Mouse (Mus musculus) lung, postnatal 0 days (tissue): ENCODE measurements around the gene Syngap1. TPM values are rescaled to one million over a fixed set of nuclear protein-coding genes. Genes with fewer than 3 reads are reported as not detected.

Experiments
- ATAC-seq: fragments of 200-750 bp; cut with Nextera tagmentation; 2 replicates; pipeline ENCODE4 v1.8.0; 2017; ENCODE audit warnings: moderate library complexity
- DNase-seq: peaks from one replicate; pipeline ENCODE4 v3.0.0-alpha.2; 2016; ENCODE audit warnings: low spot score
- H3K27ac ChIP-seq: fragments of 300-500 bp; sonication (generic); 2 replicates; pipeline ENCODE4 v1.5.1; 2014; ENCODE audit warnings: antibody characterized with exemption, mild to moderate bottlenecking, low read length, mixed read lengths
- H3K27me3 ChIP-seq: fragments of 300-500 bp; sonication (generic); replicated peaks from 2 replicates; pipeline ENCODE4 v1.6.1; 2014; ENCODE audit warnings: low read length, mixed read lengths; ENCODE audit not compliant: insufficient read depth
- H3K36me3 ChIP-seq: fragments of 300-500 bp; sonication (generic); 2 replicates; pipeline ENCODE4 v1.6.1; 2014; ENCODE audit warnings: low read length, mixed read lengths; ENCODE audit not compliant: insufficient read depth
- H3K4me1 ChIP-seq: fragments of 300-500 bp; sonication (generic); 2 replicates; pipeline ENCODE4 v1.6.1; 2014; ENCODE audit warnings: antibody characterized with exemption, low read depth, low read length, mixed read lengths; ENCODE audit not compliant: insufficient read depth
- H3K4me2 ChIP-seq: fragments of 300-500 bp; sonication (generic); replicated peaks from 2 replicates; pipeline ENCODE4 v1.6.1; 2014; ENCODE audit warnings: low read depth, mild to moderate bottlenecking, low read length, moderate library complexity, mixed read lengths
- H3K4me3 ChIP-seq: fragments of 300-500 bp; sonication (generic); 2 replicates; pipeline ENCODE4 v1.5.1; 2014; ENCODE audit warnings: low read depth, low read length
- H3K9ac ChIP-seq: fragments of 300-500 bp; sonication (generic); replicated peaks from 2 replicates; pipeline ENCODE4 v1.6.1; 2014; ENCODE audit warnings: low read depth, mild to moderate bottlenecking
- H3K9me3 ChIP-seq: fragments of 300-500 bp; sonication (generic); 2 replicates; pipeline ENCODE4 v1.6.1; 2016; ENCODE audit warnings: low read length, mixed read lengths
- CTCF ChIP-seq: IDR thresholded peaks from 2 replicates; pipeline ENCODE4 v1.5.1; 2016; ENCODE audit warnings: antibody characterized with exemption, mild to moderate bottlenecking
- EP300 ChIP-seq: IDR thresholded peaks from 2 replicates; pipeline ENCODE4 v1.6.1; 2016; ENCODE audit warnings: antibody characterized with exemption, mild to moderate bottlenecking, control low read depth
- WGBS: fragments of 180-500 bp; shearing (Covaris S2); extraction: QIAGEN DNeasy Blood & Tissue Kit; methylation state at CpG from one replicate; pipeline ENCODE4 v1.1.7; 2014; 5-methylcytosine and 5-hydroxymethylcytosine counted together
- polyA plus RNA-seq: library from polyadenylated mRNA; unstranded; fragments of >200 nt; fragmentation: Nextera tagmentation; extraction: Ambion mirVana; gene quantifications from 2 replicates; pipeline ENCODE4 v1.2.1, GENCODE M21; 2015

The Syngap1 gene
- polyA plus RNA-seq, 1 experiment from 2014 or later, result 1.0 TPM

GRCm38 (mm10) chr17:26941841-26942570 is 953 bp downstream of the Syngap1 start:
- H3K4me1 ChIP-seq, result peaks cover 25% of the 10 kb centered on the region
- ATAC-seq, result no peak
- no peak overlapping the region for H3K4me3 ChIP-seq
- H3K9me3 ChIP-seq, result no peaks in the 10 kb centered on the region
- no peak for DNase-seq
- no peak overlapping the region for H3K27ac ChIP-seq
- H3K9ac ChIP-seq, result no peak overlapping the region
- WGBS, result 23% methylated on average over 4 of the region's 4 CpGs
- H3K4me2 ChIP-seq, result peak overlapping the region; percentile 50; the same call in 1 of the 2 replicates
- H3K27me3 ChIP-seq, result no peaks in the 10 kb centered on the region
- H3K36me3 ChIP-seq, result no peaks in the 10 kb centered on the region
- no peak for TF ChIP-seq EP300
- no peak for TF ChIP-seq CTCF

GRCm38 (mm10) chr17:26945824-26946495 is 4.9 kb downstream of the Syngap1 start:
- WGBS, result 37% methylated on average over 13 of the region's 13 CpGs
- peaks cover 6% of the 10 kb centered on the region; the same call in 1 of the 2 replicates for H3K4me1 ChIP-seq

GRCm38 (mm10) chr17:26946567-26946966 is 5.5 kb downstream of the Syngap1 start:
- TF ChIP-seq EP300, result no peak
- peak; percentile 55 for TF ChIP-seq CTCF
- 1% methylated on average over 22 of the region's 37 CpGs for WGBS
- DNase-seq, result peak; percentile 70
- H3K4me3 ChIP-seq, result peak overlapping the region; percentile 33
- H3K27ac ChIP-seq, result peak overlapping the region; percentile 32; the same call in 1 of the 2 replicates
- peak overlapping the region; percentile 56 for H3K9ac ChIP-seq
- H3K4me2 ChIP-seq, result peak overlapping the region; percentile 72
- peaks cover 9% of the 10 kb centered on the region; the same call in 1 of the 2 replicates for H3K4me1 ChIP-seq
- no peaks in the 10 kb centered on the region for H3K9me3 ChIP-seq
- no peaks in the 10 kb centered on the region for H3K27me3 ChIP-seq
- ATAC-seq, result peak; percentile 75
- H3K36me3 ChIP-seq, result no peaks in the 10 kb centered on the region

More at GRCm38 (mm10) chr17:26945824-26946495, 4.9 kb downstream of the Syngap1 start:
- DNase-seq (no peak), ATAC-seq (no peak)
- TF ChIP-seq CTCF (no peak), EP300 (no peak)
- Histone ChIP-seq H3K36me3 (no peaks in the 10 kb centered on the region), H3K4me3 (peak overlapping the region; percentile 33), H3K27ac (peak overlapping the region; percentile 32; the same call in 1 of the 2 replicates), H3K9me3 (no peaks in the 10 kb centered on the region), H3K9ac (peak overlapping the region; percentile 56), H3K27me3 (no peaks in the 10 kb centered on the region), H3K4me2 (peak overlapping the region; percentile 72)

- Histone ChIP-seq H3K9me3 (no peaks in the 10 kb centered on the region), H3K4me1 (peaks cover 15% of the 10 kb centered on the region; the same call in 1 of the 2 replicates), H3K4me2 (peak overlapping the region; percentile 72; the same call in 1 of the 2 replicates), H3K36me3 (no peaks in the 10 kb centered on the region), H3K9ac (no peak overlapping the region), H3K4me3 (no peak overlapping the region), H3K27me3 (no peaks in the 10 kb centered on the region), H3K27ac (no peak overlapping the region)
- ATAC-seq, result no peak
- DNase-seq, result no peak
- WGBS, result 70% methylated on average over 12 of the region's 12 CpGs
- no peak for TF ChIP-seq EP300
- no peak for TF ChIP-seq CTCF
Measured at GRCm38 (mm10) chr17:26947231-26948100, 6.4 kb downstream of the Syngap1 start.

- Histone ChIP-seq H3K4me1 (peaks cover 15% of the 10 kb centered on the region; the same call in 1 of the 2 replicates), H3K27me3 (no peaks in the 10 kb centered on the region), H3K9ac (peak overlapping the region; percentile 50; the same call in 1 of the 2 replicates), H3K36me3 (no peaks in the 10 kb centered on the region), H3K27ac (no peak overlapping the region), H3K4me2 (peak overlapping the region; percentile 100), H3K9me3 (no peaks in the 10 kb centered on the region), H3K4me3 (peak overlapping the region; percentile 67)
- DNase-seq (peak; percentile 60), ATAC-seq (peak; percentile 27)
- under 1% methylated on average over 21 of the region's 87 CpGs for WGBS
- TF ChIP-seq CTCF (peak; percentile 25), EP300 (no peak)
Measured at GRCm38 (mm10) chr17:26948316-26949050, 7.4 kb downstream of the Syngap1 start.
